ENCODE assay signal across 9 mouse cellular contexts in genomic region chr10:69044171-69044651, GRCm38 (mm10).
DNase-seq lines count a peak whose midpoint lies in the region; ATAC-seq and TF ChIP-seq lines count a peak whose summit lies in the region.
"Had no signal": no experiment of that assay in that cellular context is flagged by ENCODE, and none has a peak within 500 bp of the region (broad histone marks: within the 10 kb centered on the region; RNA-seq: fewer than 3 reads in every experiment).

No protein-coding gene starts in this region.

- H3K27ac ChIP-seq in heart, embryonic 10.5 days, result no peak overlapping the region
- no peak overlapping the region for H3K27ac ChIP-seq in heart, embryonic 12.5 days (ENCODE audit: poor library complexity, severe bottlenecking)
- no peak overlapping the region for H3K27ac ChIP-seq in hindbrain, postnatal 0 days
- no peak overlapping the region for H3K27ac ChIP-seq in midbrain, embryonic 14.5 days (replicated peaks; ENCODE audit: low read depth, low read length)

- no peaks in the 10 kb centered on the region for H3K4me1 ChIP-seq in heart, embryonic 10.5 days
- no peaks in the 10 kb centered on the region for H3K4me1 ChIP-seq in heart, embryonic 12.5 days (replicated peaks)
- H3K4me1 ChIP-seq in hindbrain, postnatal 0 days (ENCODE audit: insufficient read depth, low read length), result peaks cover 17% of the 10 kb centered on the region
- H3K4me1 ChIP-seq in midbrain, embryonic 14.5 days (ENCODE audit: control insufficient read depth, insufficient read depth, low read length), result peaks cover 5% of the 10 kb centered on the region; the same call in 1 of the 2 replicates

- WGBS in heart, embryonic 10.5 days, result 60% methylated on average over 12 of the region's 12 CpGs
- 62% methylated on average over 12 of the region's 12 CpGs for WGBS in heart, embryonic 12.5 days
- 21% methylated on average over 12 of the region's 12 CpGs for WGBS in hindbrain, postnatal 0 days
- WGBS in midbrain, embryonic 14.5 days, result 31% methylated on average over 12 of the region's 12 CpGs

- H3K36me3 ChIP-seq in heart, embryonic 10.5 days, result no peaks in the 10 kb centered on the region
- no peaks in the 10 kb centered on the region for H3K36me3 ChIP-seq in heart, embryonic 12.5 days
- H3K36me3 ChIP-seq in hindbrain, postnatal 0 days (ENCODE audit: insufficient read depth, low read length), result no peaks in the 10 kb centered on the region
- H3K36me3 ChIP-seq in midbrain, embryonic 14.5 days (ENCODE audit: control insufficient read depth, insufficient read depth, low read length), result no peaks in the 10 kb centered on the region

- DNase-seq in heart, embryonic 10.5 days (ENCODE audit: low spot score), result peak; percentile 24
- DNase-seq in embryo, embryonic 11.5 days (ENCODE audit: low read depth, low spot score), result peak; percentile 35
- DNase-seq in hindbrain, postnatal 0 days (ENCODE audit: low spot score), result peak; percentile 39
- peak; percentile 21 for DNase-seq in midbrain, embryonic 14.5 days
- no peak for DNase-seq in ovary, adult 18-20 months (ENCODE audit: low spot score)
- DNase-seq in testis, postnatal 14 days (ENCODE audit: low spot score), result no peak

- no peaks in the 10 kb centered on the region for H3K27me3 ChIP-seq in heart, embryonic 10.5 days (ENCODE audit: insufficient read depth, poor library complexity, severe bottlenecking)
- H3K27me3 ChIP-seq in heart, embryonic 12.5 days (replicated peaks), result no peaks in the 10 kb centered on the region
- H3K27me3 ChIP-seq in hindbrain, postnatal 0 days (ENCODE audit: insufficient read depth, low read length), result no peaks in the 10 kb centered on the region
- H3K27me3 ChIP-seq in midbrain, embryonic 14.5 days (ENCODE audit: control insufficient read depth, insufficient read depth, low read length), result no peaks in the 10 kb centered on the region

- no peaks in the 10 kb centered on the region for H3K9me3 ChIP-seq in heart, embryonic 10.5 days
- H3K9me3 ChIP-seq in heart, embryonic 12.5 days (replicated peaks), result no peaks in the 10 kb centered on the region
- no peaks in the 10 kb centered on the region for H3K9me3 ChIP-seq in hindbrain, postnatal 0 days (ENCODE audit: low read length)
- H3K9me3 ChIP-seq in midbrain, embryonic 14.5 days (ENCODE audit: control insufficient read depth, low read length), result no peaks in the 10 kb centered on the region

- H3K4me2 ChIP-seq in heart, embryonic 12.5 days, result no peak overlapping the region
- H3K4me2 ChIP-seq in hindbrain, postnatal 0 days (ENCODE audit: low read depth, low read length), result no peak overlapping the region
- H3K4me2 ChIP-seq in midbrain, embryonic 14.5 days (ENCODE audit: low read length), result no peak overlapping the region

- no peak for TF ChIP-seq CTCF in hindbrain, postnatal 0 days (IDR thresholded peaks at IDR 0.05; ENCODE audit: low read depth)

- no peak overlapping the region for H3K4me3 ChIP-seq in heart, embryonic 10.5 days
- H3K4me3 ChIP-seq in heart, embryonic 12.5 days, result no peak overlapping the region
- H3K4me3 ChIP-seq in hindbrain, postnatal 0 days (ENCODE audit: low read length), result no peak overlapping the region
- H3K4me3 ChIP-seq in midbrain, embryonic 14.5 days (replicated peaks; ENCODE audit: low read depth, low read length), result no peak overlapping the region

- no peak for ATAC-seq in heart, embryonic 12.5 days (ENCODE audit: insufficient number of reproducible peaks, low FRiP score)
- no peak for ATAC-seq in hindbrain, postnatal 0 days
- ATAC-seq in midbrain, embryonic 14.5 days (ENCODE audit: low FRiP score, low TSS enrichment), result no peak
- no peak for ATAC-seq in megakaryocyte progenitor cell, adult 5-6 weeks (replicated peaks; ENCODE audit: poor library complexity)
- ATAC-seq: CD4-positive, CD25-positive, alpha-beta regulatory T cell, adult 4 months had no signal

- no peak overlapping the region for H3K9ac ChIP-seq in heart, embryonic 12.5 days
- H3K9ac ChIP-seq in hindbrain, postnatal 0 days (replicated peaks; ENCODE audit: low read length), result no peak overlapping the region
- no peak overlapping the region for H3K9ac ChIP-seq in midbrain, embryonic 14.5 days (replicated peaks; ENCODE audit: low read length)

Comparison
In these comparisons a context has a peak if more than half of its experiments do, and no peak if none do; other contexts are left out.
1. DNase-seq: peak in heart, embryonic 10.5 days (single experiment), embryo, embryonic 11.5 days (single experiment), hindbrain, postnatal 0 days (single experiment) and midbrain, embryonic 14.5 days (single experiment); none in ovary, adult 18-20 months (single experiment) and testis, postnatal 14 days (single experiment).